Comparison of ENCODE assay signal across 22 mouse cellular contexts in genomic region chr17:70870581-70870980, GRCm38 (mm10). TPM values are rescaled to one million over a fixed set of nuclear protein-coding genes. Genes with fewer than 3 reads are reported as not detected.
DNase-seq lines count a peak whose midpoint lies in the region; ATAC-seq and TF ChIP-seq lines count a peak whose summit lies in the region.
"Had no signal": no experiment of that assay in that cellular context is flagged by ENCODE, and none has a peak within 500 bp of the region (broad histone marks: within the 10 kb centered on the region; RNA-seq: fewer than 3 reads in every experiment).

No protein-coding gene starts in this region.

- H3K4me1 ChIP-seq in forebrain, embryonic 10.5 days: peaks cover 34% of the 10 kb centered on the region
- peaks cover 16% of the 10 kb centered on the region for H3K4me1 ChIP-seq in forebrain, embryonic 16.5 days (replicated peaks; ENCODE audit: control insufficient read depth, insufficient read depth, low read length)
- peaks cover 87% of the 10 kb centered on the region for H3K4me1 ChIP-seq in E14TG2a.4 (replicated peaks; ENCODE audit: low read depth, low read length)
- H3K4me1 ChIP-seq in ES-E14 (ENCODE audit: control insufficient read depth in 2 of 2, insufficient read depth in 2 of 2, low read length in 2 of 2, poor library complexity in 1 of 2): peaks cover 5 to 13% of the 10 kb centered on the region in 2 experiments; a peak in 3 of 4 replicates
- no peaks in the 10 kb centered on the region for H3K4me1 ChIP-seq in lung, postnatal 0 days (ENCODE audit: insufficient read depth, low read depth, low read length)

- no peaks in the 10 kb centered on the region; the same call in 1 of the 2 replicates for H3K9me3 ChIP-seq in forebrain, embryonic 10.5 days
- no peaks in the 10 kb centered on the region for H3K9me3 ChIP-seq in forebrain, embryonic 16.5 days (ENCODE audit: control insufficient read depth, low read length)
- H3K9me3 ChIP-seq in E14TG2a.4 (ENCODE audit: low read length): peaks cover 14% of the 10 kb centered on the region
- H3K9me3 ChIP-seq in ES-E14 (ENCODE audit: control insufficient read depth, insufficient read depth, low read depth, low read length): no peaks in the 10 kb centered on the region
- no peaks in the 10 kb centered on the region for H3K9me3 ChIP-seq in lung, postnatal 0 days (ENCODE audit: low read length)
- H3K9me3 ChIP-seq: heart, embryonic 13.5 days had no signal

- WGBS in forebrain, embryonic 10.5 days: 92% methylated on average over 4 of the region's 4 CpGs
- 94% methylated on average over 4 of the region's 4 CpGs for WGBS in forebrain, embryonic 16.5 days
- 89% methylated on average over 4 of the region's 4 CpGs for WGBS in lung, postnatal 0 days

- TF ChIP-seq EP300 in lung, postnatal 0 days (IDR thresholded peaks at IDR 0.05): no peak

- H3K27me3 ChIP-seq in forebrain, embryonic 10.5 days (ENCODE audit: poor library complexity, severe bottlenecking): no peaks in the 10 kb centered on the region
- no peaks in the 10 kb centered on the region for H3K27me3 ChIP-seq in forebrain, embryonic 16.5 days (replicated peaks; ENCODE audit: control insufficient read depth, insufficient read depth, low read length)
- no peaks in the 10 kb centered on the region for H3K27me3 ChIP-seq in E14TG2a.4 (ENCODE audit: insufficient read depth, low read length)
- H3K27me3 ChIP-seq in lung, postnatal 0 days (replicated peaks; ENCODE audit: insufficient read depth, low read length): no peaks in the 10 kb centered on the region
- H3K27me3 ChIP-seq: heart, embryonic 13.5 days had no signal

- H3K36me3 ChIP-seq in forebrain, embryonic 10.5 days (replicated peaks): 0 out of 2 replicates have a peak, but pooled peaks cover 3% of the 10 kb centered on the region
- H3K36me3 ChIP-seq in forebrain, embryonic 16.5 days (ENCODE audit: control insufficient read depth, insufficient read depth): no peaks in the 10 kb centered on the region
- H3K36me3 ChIP-seq in E14TG2a.4 (ENCODE audit: insufficient read depth, low read length) (peaks cover 9% of the 10 kb centered on the region), ES-E14 (ENCODE audit: control insufficient read depth, insufficient read depth, low read length, poor library complexity, severe bottlenecking) (no peaks in the 10 kb centered on the region)
- no peaks in the 10 kb centered on the region for H3K36me3 ChIP-seq in lung, postnatal 0 days (ENCODE audit: insufficient read depth, low read length)
- H3K36me3 ChIP-seq: G1E; heart, embryonic 13.5 days had no signal

- in situ Hi-C loops in ES-E14 (cut with MboI; ENCODE audit: low sequenced_read_pairs in 2 of 2, unreplicated experiment in 2 of 2): no loop called here

- no peak for ATAC-seq in forebrain, embryonic 16.5 days
- ATAC-seq in lung, postnatal 0 days: no peak
- ATAC-seq: forebrain, embryonic 14.5 days; hindbrain, postnatal 0 days; inflammation-experienced regulatory T-cells, adult 6 months; intestine, embryonic 16.5 days had no signal

- no peak for TF ChIP-seq CTCF in E14TG2a.4 (conservative IDR thresholded peaks at IDR 0.05; ENCODE audit: low read length)
- no peak for TF ChIP-seq CTCF in lung, postnatal 0 days (IDR thresholded peaks at IDR 0.05)

- 0 out of 2 replicates have a peak overlapping the region, but pooled peaks have one; percentile 48 for H3K27ac ChIP-seq in forebrain, embryonic 10.5 days
- no peak overlapping the region for H3K27ac ChIP-seq in forebrain, embryonic 16.5 days (ENCODE audit: low read length)
- peak overlapping the region; percentile 95 for H3K27ac ChIP-seq in ES-E14 (ENCODE audit: insufficient read depth, low read depth, low read length, poor library complexity, severe bottlenecking)
- H3K27ac ChIP-seq in lung, postnatal 0 days (ENCODE audit: low read length): no peak overlapping the region
- H3K27ac ChIP-seq: heart, embryonic 13.5 days; hindbrain, embryonic 14.5 days; hindbrain, postnatal 0 days had no signal

- H3K9ac ChIP-seq in forebrain, embryonic 16.5 days (replicated peaks; ENCODE audit: low read depth, low read length): no peak overlapping the region
- peak overlapping the region; percentile 41; the same call in 1 of the 2 replicates for H3K9ac ChIP-seq in ES-E14 (ENCODE audit: insufficient read depth, low read depth, low read length, poor library complexity, severe bottlenecking)
- H3K9ac ChIP-seq in lung, postnatal 0 days (replicated peaks; ENCODE audit: low read depth): no peak overlapping the region
- H3K9ac ChIP-seq: heart, embryonic 13.5 days; hindbrain, embryonic 14.5 days had no signal

- no peak overlapping the region for H3K4me3 ChIP-seq in forebrain, embryonic 10.5 days
- H3K4me3 ChIP-seq in forebrain, embryonic 16.5 days (replicated peaks; ENCODE audit: low read length): no peak overlapping the region
- H3K4me3 ChIP-seq in E14TG2a.4 (replicated peaks; ENCODE audit: low read length) (peak overlapping the region; percentile 78), ES-E14 (ENCODE audit: insufficient read depth in 1 of 2, low read depth in 1 of 2, low read length in 2 of 2, poor library complexity in 1 of 2, severe bottlenecking in 1 of 2) (peak overlapping the region; percentile 37 to 52)
- no peak overlapping the region for H3K4me3 ChIP-seq in lung, postnatal 0 days (ENCODE audit: low read depth, low read length)
- H3K4me3 ChIP-seq: heart, embryonic 13.5 days had no signal

- no peak overlapping the region for H3K4me2 ChIP-seq in forebrain, embryonic 16.5 days (ENCODE audit: low read length)
- H3K4me2 ChIP-seq in lung, postnatal 0 days (replicated peaks; ENCODE audit: low read depth, low read length): no peak overlapping the region
- H3K4me2 ChIP-seq: heart, embryonic 13.5 days; hindbrain, embryonic 14.5 days had no signal

- no peak for DNase-seq in forebrain, embryonic 10.5 days (ENCODE audit: extremely low spot score, low spot score)
- DNase-seq in ES-E14 (ENCODE audit: low read depth, low spot score) (peak; percentile 21), ZHBTc4 (ENCODE audit: low read depth, low spot score) (peak; percentile 84)
- no peak for DNase-seq in ovary, postnatal 14 days (ENCODE audit: low spot score)
- no peak for DNase-seq in lung, postnatal 0 days (ENCODE audit: low spot score)
- DNase-seq: adrenal gland, postnatal 10 days; cerebellum, adult 11 months; cerebellum, adult 2 months; cerebellum, adult 9-11 months; gastrocnemius, postnatal 25 days; heart, adult 18-20 months; heart, postnatal 14 days; heart, postnatal 4 days had no signal

TF ChIP-seq in ES-E14, 5 proteins besides CTCF, POLR2A, EP300 and RAD21:
- TF ChIP-seq ZNF384 (IDR thresholded peaks at IDR 0.05; ENCODE audit: low read depth, low read length) (no peak), HCFC1 (IDR thresholded peaks at IDR 0.05; ENCODE audit: borderline replicate concordance, insufficient read depth, low read length) (0 out of 2 replicates have a peak, but pooled peaks have one; percentile 31)

RNA-seq across cellular contexts. Expression of gene Tgif1, which starts 17.2 kb away (rescaled TPM):
- polyA plus RNA-seq in forebrain, embryonic 10.5 days (2016; fragmentation: Nextera tagmentation; extraction: Ambion mirVana): 80.2 and 89.6 TPM in 2 replicates
- polyA plus RNA-seq in forebrain, embryonic 16.5 days (2015; fragmentation: Nextera tagmentation; extraction: Ambion mirVana): 9.7 and 11.8 TPM in 2 replicates
- 74.6 and 87.1 TPM in 2 replicates for total RNA-seq in ES-E14 (2012; rRNA removed)
- polyA plus RNA-seq in lung, postnatal 0 days (2015; fragmentation: Nextera tagmentation; extraction: Ambion mirVana): 45.2 and 46.8 TPM in 2 replicates

Comparison
In these comparisons a context has a peak if more than half of its experiments do, and no peak if none do; other contexts are left out.
1. H3K27ac ChIP-seq: peak in forebrain, embryonic 10.5 days (single experiment) and ES-E14 (single experiment); none in forebrain, embryonic 16.5 days (single experiment) and lung, postnatal 0 days (single experiment).
2. DNase-seq: peak in ES-E14 (single experiment) and ZHBTc4 (single experiment); none in forebrain, embryonic 10.5 days (single experiment), ovary, postnatal 14 days (single experiment) and lung, postnatal 0 days (single experiment).
3. H3K4me3 ChIP-seq: peak in E14TG2a.4 (single experiment) and ES-E14 (2 of 2); none in forebrain, embryonic 10.5 days (single experiment), forebrain, embryonic 16.5 days (single experiment) and lung, postnatal 0 days (single experiment).